In genomic region chr12:88490881-88491280, GRCm38 (mm10) we compare ENCODE assay signal across 20 mouse cellular contexts.
A peak's percentile ranks its signal among the peaks of the same experiment; 100 is the strongest.
DNase-seq lines count a peak whose midpoint lies in the region; ATAC-seq and TF ChIP-seq lines count a peak whose summit lies in the region.
"Had no signal": no experiment of that assay in that cellular context is flagged by ENCODE, and none has a peak within 500 bp of the region (broad histone marks: within the 10 kb centered on the region; RNA-seq: fewer than 3 reads in every experiment).

No protein-coding gene starts in this region.

- H3K9ac ChIP-seq in kidney, embryonic 14.5 days (ENCODE audit: low read depth, low read length), result no peak overlapping the region
- H3K9ac ChIP-seq in kidney, postnatal 0 days (ENCODE audit: low read depth, low read length), result no peak overlapping the region
- H3K9ac ChIP-seq in liver, embryonic 11.5 days (ENCODE audit: low read depth, low read length), result no peak overlapping the region
- H3K9ac ChIP-seq: embryonic facial prominence, embryonic 12.5 days; forebrain, embryonic 15.5 days; heart, embryonic 15.5 days had no signal

- no peaks in the 10 kb centered on the region for H3K4me1 ChIP-seq in kidney, embryonic 14.5 days (ENCODE audit: control insufficient read depth, insufficient read depth, low read length)
- no peaks in the 10 kb centered on the region for H3K4me1 ChIP-seq in kidney, postnatal 0 days (replicated peaks; ENCODE audit: insufficient read depth, low read length)
- H3K4me1 ChIP-seq in midbrain, embryonic 10.5 days, result no peaks in the 10 kb centered on the region
- H3K4me1 ChIP-seq in limb, embryonic 10.5 days, result no peaks in the 10 kb centered on the region
- no peaks in the 10 kb centered on the region for H3K4me1 ChIP-seq in liver, embryonic 11.5 days (replicated peaks; ENCODE audit: control insufficient read depth, insufficient read depth, low read length)
- H3K4me1 ChIP-seq: embryonic facial prominence, embryonic 12.5 days; forebrain, embryonic 15.5 days; heart, embryonic 15.5 days; hindbrain, embryonic 10.5 days had no signal

- 44% methylated on average over 2 of the region's 2 CpGs for WGBS in kidney, embryonic 14.5 days
- 24% methylated on average over 2 of the region's 2 CpGs for WGBS in kidney, postnatal 0 days
- WGBS in midbrain, embryonic 10.5 days, result 81% methylated on average over 2 of the region's 2 CpGs
- 84% methylated on average over 2 of the region's 2 CpGs for WGBS in limb, embryonic 10.5 days
- 77% methylated on average over 2 of the region's 2 CpGs for WGBS in liver, embryonic 11.5 days

- no peaks in the 10 kb centered on the region for H3K27me3 ChIP-seq in kidney, embryonic 14.5 days (ENCODE audit: control insufficient read depth, insufficient read depth, low read length)
- no peaks in the 10 kb centered on the region for H3K27me3 ChIP-seq in kidney, postnatal 0 days (ENCODE audit: insufficient read depth, low read length)
- H3K27me3 ChIP-seq in midbrain, embryonic 10.5 days (ENCODE audit: low read depth, poor library complexity, severe bottlenecking), result no peaks in the 10 kb centered on the region
- no peaks in the 10 kb centered on the region for H3K27me3 ChIP-seq in limb, embryonic 10.5 days (ENCODE audit: low read depth, poor library complexity, severe bottlenecking)
- H3K27me3 ChIP-seq in liver, embryonic 11.5 days (replicated peaks; ENCODE audit: control insufficient read depth, insufficient read depth, low read length), result no peaks in the 10 kb centered on the region
- H3K27me3 ChIP-seq: CH12.LX; embryonic facial prominence, embryonic 12.5 days; forebrain, embryonic 15.5 days; heart, embryonic 15.5 days had no signal

- no peak for TF ChIP-seq CTCF in kidney, postnatal 0 days (IDR thresholded peaks at IDR 0.05; ENCODE audit: low read depth)

- no peak overlapping the region for H3K4me3 ChIP-seq in kidney, embryonic 14.5 days (ENCODE audit: low read length)
- H3K4me3 ChIP-seq in kidney, postnatal 0 days (replicated peaks; ENCODE audit: low read depth, low read length), result no peak overlapping the region
- no peak overlapping the region for H3K4me3 ChIP-seq in midbrain, embryonic 10.5 days
- no peak overlapping the region for H3K4me3 ChIP-seq in limb, embryonic 10.5 days
- H3K4me3 ChIP-seq in liver, embryonic 11.5 days (ENCODE audit: low read depth, low read length), result no peak overlapping the region
- H3K4me3 ChIP-seq: embryonic facial prominence, embryonic 12.5 days; forebrain, embryonic 15.5 days; heart, adult 2 months; heart, embryonic 15.5 days; hindbrain, embryonic 10.5 days had no signal

- no peaks in the 10 kb centered on the region for H3K9me3 ChIP-seq in kidney, embryonic 14.5 days (ENCODE audit: control insufficient read depth, low read length)
- H3K9me3 ChIP-seq in kidney, postnatal 0 days (replicated peaks; ENCODE audit: low read length), result no peaks in the 10 kb centered on the region
- no peaks in the 10 kb centered on the region for H3K9me3 ChIP-seq in midbrain, embryonic 10.5 days (replicated peaks)
- H3K9me3 ChIP-seq in limb, embryonic 10.5 days (replicated peaks), result no peaks in the 10 kb centered on the region
- H3K9me3 ChIP-seq in liver, embryonic 11.5 days (ENCODE audit: control insufficient read depth, low read length), result no peaks in the 10 kb centered on the region
- H3K9me3 ChIP-seq: embryonic facial prominence, embryonic 12.5 days; forebrain, embryonic 15.5 days; heart, embryonic 15.5 days; hindbrain, embryonic 10.5 days had no signal

- H3K27ac ChIP-seq in kidney, embryonic 14.5 days (ENCODE audit: low read depth, low read length), result no peak overlapping the region
- no peak overlapping the region for H3K27ac ChIP-seq in kidney, postnatal 0 days
- no peak overlapping the region for H3K27ac ChIP-seq in midbrain, embryonic 10.5 days (replicated peaks)
- H3K27ac ChIP-seq in limb, embryonic 10.5 days, result no peak overlapping the region
- no peak overlapping the region for H3K27ac ChIP-seq in liver, embryonic 11.5 days (ENCODE audit: low read depth, low read length)
- H3K27ac ChIP-seq: embryonic facial prominence, embryonic 12.5 days; forebrain, embryonic 15.5 days; heart, adult 2 months; heart, embryonic 15.5 days; hindbrain, embryonic 10.5 days had no signal

- ATAC-seq in kidney, embryonic 14.5 days (ENCODE audit: low FRiP score, low TSS enrichment), result no peak
- ATAC-seq in kidney, postnatal 0 days (replicated peaks; ENCODE audit: low FRiP score, low read depth), result peak; percentile 46; the same call in 1 of the 2 replicates
- ATAC-seq in liver, embryonic 11.5 days (replicated peaks; ENCODE audit: low FRiP score), result no peak
- ATAC-seq: forebrain, embryonic 15.5 days; hindbrain, embryonic 16.5 days had no signal

- peak; percentile 56 for DNase-seq in kidney, adult 11 months
- peak; percentile 64 to 69 for DNase-seq in kidney, adult 8-10 months
- DNase-seq in kidney, postnatal 0 days (ENCODE audit: low spot score), result peak; percentile 34
- no peak for DNase-seq in midbrain, embryonic 10.5 days (ENCODE audit: low spot score)
- DNase-seq in limb, embryonic 10.5 days (ENCODE audit: low spot score), result no peak
- no peak for DNase-seq in liver, embryonic 11.5 days (ENCODE audit: low spot score)
- DNase-seq: adrenal gland, postnatal 10 days; cerebellum, adult 11-12 months; cerebellum, adult 9-10 months; cerebellum, postnatal 25 days; gastrocnemius, postnatal 10 days; heart, adult 2 months had no signal

- no peaks in the 10 kb centered on the region for H3K36me3 ChIP-seq in kidney, embryonic 14.5 days (ENCODE audit: control insufficient read depth, insufficient read depth, low read length)
- H3K36me3 ChIP-seq in kidney, postnatal 0 days (ENCODE audit: insufficient read depth, low read length), result no peaks in the 10 kb centered on the region
- H3K36me3 ChIP-seq in midbrain, embryonic 10.5 days, result no peaks in the 10 kb centered on the region
- H3K36me3 ChIP-seq in limb, embryonic 10.5 days, result no peaks in the 10 kb centered on the region
- no peaks in the 10 kb centered on the region for H3K36me3 ChIP-seq in liver, embryonic 11.5 days (ENCODE audit: control insufficient read depth, insufficient read depth, low read length)
- H3K36me3 ChIP-seq: embryonic facial prominence, embryonic 12.5 days; forebrain, embryonic 15.5 days; heart, embryonic 15.5 days; hindbrain, embryonic 10.5 days had no signal

- H3K4me2 ChIP-seq in kidney, embryonic 14.5 days (replicated peaks; ENCODE audit: low read depth, low read length), result no peak overlapping the region
- no peak overlapping the region for H3K4me2 ChIP-seq in kidney, postnatal 0 days (ENCODE audit: low read length)
- H3K4me2 ChIP-seq in liver, embryonic 11.5 days, result no peak overlapping the region
- H3K4me2 ChIP-seq: embryonic facial prominence, embryonic 12.5 days; forebrain, embryonic 15.5 days; heart, embryonic 11.5 days; heart, embryonic 15.5 days had no signal

Comparison
In these comparisons a context has a peak if more than half of its experiments do, and no peak if none do; other contexts are left out.
1. DNase-seq: peak in kidney, adult 11 months (single experiment), kidney, adult 8-10 months (2 of 2) and kidney, postnatal 0 days (single experiment); none in midbrain, embryonic 10.5 days (single experiment), limb, embryonic 10.5 days (single experiment) and liver, embryonic 11.5 days (single experiment).